Mouse (Mus musculus): ENCODE results near the gene Il20rb. TPM values are rescaled to one million over a fixed set of nuclear protein-coding genes. Genes with fewer than 3 reads are reported as not detected.

Gene Il20rb
- total RNA-seq, 2 experiments from 2014 or later, result not detected

GRCm38 (mm10) chr9:100471605-100471953, 15.0 kb downstream of the Il20rb start:
- ATAC-seq (replicated peaks; ENCODE audit: low FRiP score, poor library complexity, severe bottlenecking), result no peak

- no peak for ATAC-seq (replicated peaks; ENCODE audit: low FRiP score, poor library complexity, severe bottlenecking)
These were observed 15.5 kb downstream of the Il20rb start for GRCm38 (mm10) chr9:100470936-100471604.

- ATAC-seq (replicated peaks; ENCODE audit: low FRiP score, poor library complexity, severe bottlenecking), result no peak
These were observed 16.4 kb downstream of the Il20rb start for GRCm38 (mm10) chr9:100470228-100470627.

GRCm38 (mm10) chr9:100469681-100470080, 16.9 kb downstream of the Il20rb start:
- ATAC-seq (replicated peaks; ENCODE audit: low FRiP score, poor library complexity, severe bottlenecking), result no peak

GRCm38 (mm10) chr9:100468151-100468550, 18.4 kb downstream of the Il20rb start:
- no peak for ATAC-seq (replicated peaks; ENCODE audit: low FRiP score, poor library complexity, severe bottlenecking)

GRCm38 (mm10) chr9:100467653-100468052, 18.9 kb downstream of the Il20rb start:
- ATAC-seq (replicated peaks; ENCODE audit: low FRiP score, poor library complexity, severe bottlenecking), result no peak

GRCm38 (mm10) chr9:100466743-100467142, 19.8 kb downstream of the Il20rb start:
- no peak for ATAC-seq (replicated peaks; ENCODE audit: low FRiP score, poor library complexity, severe bottlenecking)

- ATAC-seq (replicated peaks; ENCODE audit: low FRiP score, poor library complexity, severe bottlenecking), result no peak
These were observed 20.6 kb downstream of the Il20rb start for GRCm38 (mm10) chr9:100465988-100466387.

- ATAC-seq (replicated peaks; ENCODE audit: low FRiP score, poor library complexity, severe bottlenecking), result no peak
These were observed 21.2 kb downstream of the Il20rb start for GRCm38 (mm10) chr9:100465380-100465779.

GRCm38 (mm10) chr9:100463771-100464170, 22.8 kb downstream of the Il20rb start:
- no peak for ATAC-seq (replicated peaks; ENCODE audit: low FRiP score, poor library complexity, severe bottlenecking)

- ATAC-seq (replicated peaks; ENCODE audit: low FRiP score, poor library complexity, severe bottlenecking), result no peak
These were observed 24.5 kb downstream of the Il20rb start for GRCm38 (mm10) chr9:100462098-100462497.

- ATAC-seq (replicated peaks; ENCODE audit: low FRiP score, poor library complexity, severe bottlenecking), result no peak
These were observed 24.9 kb downstream of the Il20rb start for GRCm38 (mm10) chr9:100461671-100462070.

GRCm38 (mm10) chr9:100460203-100460602, 26.4 kb downstream of the Il20rb start:
- no peak for ATAC-seq (replicated peaks; ENCODE audit: low FRiP score, poor library complexity, severe bottlenecking)

- ATAC-seq (replicated peaks; ENCODE audit: low FRiP score, poor library complexity, severe bottlenecking), result no peak
These were observed 28.5 kb downstream of the Il20rb start for GRCm38 (mm10) chr9:100457971-100458681.

GRCm38 (mm10) chr9:100454664-100454993, 32.0 kb downstream of the Il20rb start:
- ATAC-seq (replicated peaks; ENCODE audit: low FRiP score, poor library complexity, severe bottlenecking), result no peak

GRCm38 (mm10) chr9:100453944-100454663, 32.5 kb downstream of the Il20rb start:
- peak; percentile 71 for ATAC-seq (replicated peaks; ENCODE audit: low FRiP score, poor library complexity, severe bottlenecking)

GRCm38 (mm10) chr9:100452432-100452831, 34.2 kb downstream of the Il20rb start:
- no peak for ATAC-seq (replicated peaks; ENCODE audit: low FRiP score, poor library complexity, severe bottlenecking)

GRCm38 (mm10) chr9:100446059-100446686, 40.4 kb downstream of the Il20rb start:
- ATAC-seq (replicated peaks; ENCODE audit: low FRiP score, poor library complexity, severe bottlenecking), result peak; percentile 75; the same call in 1 of the 2 replicates

- no peak for ATAC-seq (replicated peaks; ENCODE audit: low FRiP score, poor library complexity, severe bottlenecking)
These were observed 46.3 kb downstream of the Il20rb start for GRCm38 (mm10) chr9:100440111-100440790.

GRCm38 (mm10) chr9:100439481-100439880, 47.1 kb downstream of the Il20rb start:
- ATAC-seq (replicated peaks; ENCODE audit: low FRiP score, poor library complexity, severe bottlenecking), result no peak

Measured in erythroblast, adult 5-6 weeks (primary cell).